Mouse (Mus musculus) forebrain, embryonic 15.5 days (tissue): ENCODE data around the gene Fbxo6. TPM values are rescaled to one million over a fixed set of nuclear protein-coding genes. Genes with fewer than 3 reads are reported as not detected.

Experiments
- ATAC-seq: fragments of 200-750 bp; cut with Nextera tagmentation; replicated peaks from 2 replicates; pipeline ENCODE4 v1.8.0; 2017; ENCODE audit warnings: mild to moderate bottlenecking, moderate TSS enrichment, moderate library complexity
- H3K27ac ChIP-seq: fragments of 300-500 bp; sonication (generic); replicated peaks from 2 replicates; pipeline ENCODE4 v1.5.1; 2015; ENCODE audit warnings: mild to moderate bottlenecking, inconsistent platforms
- H3K27me3 ChIP-seq: fragments of 300-500 bp; sonication (generic); 2 replicates; pipeline ENCODE4 v1.6.1; 2015; ENCODE audit warnings: inconsistent platforms
- H3K36me3 ChIP-seq: fragments of 300-500 bp; sonication (generic); 2 replicates; pipeline ENCODE4 v1.6.1; 2015; ENCODE audit warnings: mild to moderate bottlenecking, inconsistent platforms
- H3K4me1 ChIP-seq: fragments of 300-500 bp; sonication (generic); 2 replicates; pipeline ENCODE4 v1.6.1; 2015; ENCODE audit warnings: inconsistent platforms
- H3K4me2 ChIP-seq: fragments of 300-500 bp; sonication (generic); replicated peaks from 2 replicates; pipeline ENCODE4 v1.6.1; 2015; ENCODE audit warnings: mild to moderate bottlenecking, inconsistent platforms
- H3K4me3 ChIP-seq: fragments of 300-500 bp; sonication (generic); 2 replicates; pipeline ENCODE4 v1.5.1; 2015; ENCODE audit warnings: mild to moderate bottlenecking, inconsistent platforms
- H3K9ac ChIP-seq: fragments of 300-500 bp; sonication (generic); replicated peaks from 2 replicates; pipeline ENCODE4 v1.6.1; 2015; ENCODE audit warnings: mild to moderate bottlenecking, inconsistent platforms
- H3K9me3 ChIP-seq: fragments of 300-500 bp; sonication (generic); 2 replicates; pipeline ENCODE4 v1.6.1; 2016; ENCODE audit warnings: inconsistent platforms
- WGBS: fragments of 180-500 bp; shearing (Covaris S2); methylation state at CpG from one replicate; pipeline ENCODE4 v1.1.7; 2015; ENCODE audit warnings: mixed read lengths; 5-methylcytosine and 5-hydroxymethylcytosine counted together
- polyA plus RNA-seq: library from polyadenylated mRNA; unstranded; fragments of >200 nt; fragmentation: Nextera tagmentation; extraction: Ambion mirVana; gene quantifications from 2 replicates; pipeline ENCODE4 v1.2.1, GENCODE M21; 2015

Fbxo6 gene
- polyA plus RNA-seq, 1 experiment from 2014 or later: 18.0 TPM

DNA sequence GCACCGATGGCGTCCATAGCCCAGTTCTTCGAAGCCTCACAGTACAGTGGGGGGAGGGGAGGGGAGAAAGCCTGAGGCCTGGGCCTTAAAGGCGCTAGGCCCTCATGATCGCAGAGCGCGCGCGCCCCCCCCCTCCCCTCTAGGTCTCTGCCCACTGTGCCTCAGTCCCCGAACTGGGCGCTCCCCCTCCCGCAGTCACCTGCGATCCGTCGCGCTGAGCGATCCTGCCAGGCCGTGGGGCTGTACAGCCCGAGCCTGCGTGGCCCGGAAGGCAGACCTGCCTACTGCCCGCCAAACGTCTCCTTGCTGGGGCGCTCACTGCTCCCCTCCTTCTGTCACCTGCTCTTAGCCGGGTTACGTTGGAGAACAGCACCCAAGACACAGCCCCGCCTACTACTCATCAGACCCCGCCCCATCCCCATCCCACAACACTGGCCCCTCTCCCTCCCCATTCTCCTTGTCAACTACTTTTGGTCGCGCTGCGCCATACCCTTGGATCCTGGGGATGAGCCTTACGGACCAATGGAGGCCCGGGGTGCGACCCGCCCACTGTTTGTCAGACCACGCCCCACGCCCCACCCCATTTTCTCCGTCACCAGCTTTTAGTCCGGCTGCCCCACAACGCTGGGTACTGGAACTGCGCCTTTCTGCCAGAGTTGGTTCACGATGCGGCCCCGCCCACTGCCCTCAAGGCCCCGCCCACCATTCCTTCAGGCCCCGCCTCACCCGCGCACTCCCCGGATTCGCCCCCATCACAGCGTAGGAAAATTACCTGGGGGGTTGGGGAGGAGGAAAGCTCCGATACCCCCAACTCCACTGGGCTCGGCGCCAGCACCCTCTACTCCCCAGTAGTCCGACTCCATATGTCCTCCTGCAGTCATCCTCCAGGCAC is 7.8 kb upstream of the Fbxo6 start:
- Histone ChIP-seq H3K4me3 (peak overlapping the region; percentile 88), H3K9me3 (no peaks in the 10 kb centered on the region), H3K36me3 (peaks cover 18% of the 10 kb centered on the region), H3K4me1 (peaks cover 43% of the 10 kb centered on the region), H3K27ac (peak overlapping the region; percentile 85), H3K27me3 (peaks cover 37% of the 10 kb centered on the region), H3K9ac (peak overlapping the region; percentile 92), H3K4me2 (peak overlapping the region; percentile 95)
- 1% methylated on average over 50 of the region's 55 CpGs for WGBS
- peak; percentile 87 for ATAC-seq

DNA sequence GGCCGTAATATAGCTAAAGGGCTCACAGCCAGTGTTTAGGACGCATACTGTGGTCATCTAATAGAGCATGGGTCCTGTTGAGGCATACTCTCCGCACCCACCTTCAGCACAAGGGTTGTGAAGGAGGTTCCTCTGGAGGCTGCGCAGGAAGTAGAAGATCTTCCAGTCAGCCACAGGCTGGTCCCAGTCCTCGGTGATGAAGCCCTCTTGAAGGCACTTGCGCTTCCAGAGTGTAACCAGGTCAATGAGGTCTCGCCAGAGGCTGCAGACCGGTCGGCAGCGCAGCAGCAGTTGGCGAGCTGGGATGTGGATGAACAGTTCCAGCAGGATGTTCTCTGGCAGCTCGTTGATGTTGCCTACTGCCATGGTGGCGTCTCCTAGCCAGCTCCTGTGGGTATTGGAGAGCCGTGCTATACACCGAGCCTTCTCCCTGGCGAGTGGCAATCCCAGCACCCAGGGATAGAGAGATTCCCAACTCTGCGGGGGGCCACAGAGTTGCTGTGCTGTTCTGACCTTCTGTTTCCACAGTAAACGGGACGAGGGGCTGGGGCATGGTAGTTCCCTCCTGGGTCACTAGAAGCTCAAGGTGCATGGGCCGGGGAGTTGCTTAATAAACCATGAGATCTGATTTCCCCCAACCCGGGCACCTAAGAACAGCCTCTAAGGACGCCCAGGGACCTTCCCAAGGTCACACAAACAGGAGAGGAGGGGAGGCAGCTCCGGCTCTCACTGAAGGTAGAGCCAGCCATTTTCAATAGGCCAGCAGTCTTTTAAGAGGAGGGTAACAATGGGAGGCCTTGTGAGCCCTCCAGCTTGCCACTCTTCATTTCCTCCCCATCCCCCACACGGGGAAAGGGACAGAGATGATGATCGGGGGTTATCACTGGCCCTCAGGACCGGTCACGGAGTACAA is 6.8 kb upstream of the Fbxo6 start:
- 0 out of 2 replicates have a peak, but pooled peaks have one; percentile 2 for ATAC-seq
- Histone ChIP-seq H3K27ac (peak overlapping the region; percentile 85), H3K9me3 (no peaks in the 10 kb centered on the region), H3K4me3 (peak overlapping the region; percentile 88), H3K36me3 (peaks cover 28% of the 10 kb centered on the region), H3K4me2 (peak overlapping the region; percentile 95), H3K4me1 (peaks cover 32% of the 10 kb centered on the region), H3K9ac (peak overlapping the region; percentile 92), H3K27me3 (peaks cover 26% of the 10 kb centered on the region)
- 22% methylated on average over 27 of the region's 27 CpGs for WGBS

DNA sequence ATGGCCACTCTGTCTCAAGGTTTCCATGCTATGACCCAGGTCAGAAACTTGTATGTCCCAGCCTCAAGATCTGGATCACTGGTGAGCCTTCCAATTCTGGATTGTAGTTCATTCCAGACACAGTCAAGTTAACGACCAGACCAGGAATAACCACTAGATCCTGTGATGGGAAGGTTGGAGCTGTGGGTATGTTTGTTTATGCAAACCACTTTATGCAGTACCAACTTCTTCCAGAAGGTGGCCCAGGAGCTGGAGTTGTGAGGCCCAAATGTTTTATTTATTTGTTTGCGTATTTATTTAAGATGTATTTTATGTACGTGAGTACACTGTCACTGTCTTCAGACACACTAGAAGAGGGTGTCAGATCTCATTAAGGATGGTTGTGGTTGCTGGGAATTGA is 3.0 kb upstream of the Fbxo6 start:
- Histone ChIP-seq H3K9me3 (no peaks in the 10 kb centered on the region), H3K27ac (no peak overlapping the region; the same call in 1 of the 2 replicates), H3K4me1 (peaks cover 29% of the 10 kb centered on the region), H3K9ac (no peak overlapping the region), H3K36me3 (peaks cover 37% of the 10 kb centered on the region), H3K4me3 (no peak overlapping the region), H3K27me3 (no peaks in the 10 kb centered on the region), H3K4me2 (no peak overlapping the region)
- WGBS: 49% methylated on average over 3 of the region's 3 CpGs
- no peak for ATAC-seq

DNA sequence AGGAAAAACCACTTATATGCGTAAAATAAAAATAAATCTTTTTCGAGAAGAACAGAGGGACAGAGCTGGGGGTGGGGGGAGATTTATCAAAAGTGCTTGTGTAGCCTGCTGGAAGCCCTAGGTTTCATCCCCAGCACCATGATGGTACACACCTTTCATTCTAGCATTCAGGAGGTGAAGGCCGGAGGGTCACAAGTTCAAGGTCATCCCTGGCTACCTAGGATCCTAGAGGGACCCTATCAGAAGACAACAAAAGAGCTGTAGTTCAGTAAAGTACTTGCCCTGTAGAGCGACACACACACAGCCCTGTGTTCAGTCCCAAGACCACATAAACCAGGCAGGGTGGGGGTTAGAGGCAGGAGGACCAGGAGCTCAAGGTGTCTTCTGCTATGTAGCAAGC is 2.1 kb upstream of the Fbxo6 start:
- Histone ChIP-seq H3K36me3 (peaks cover 37% of the 10 kb centered on the region), H3K4me2 (no peak overlapping the region), H3K27me3 (no peaks in the 10 kb centered on the region), H3K4me3 (no peak overlapping the region), H3K9me3 (no peaks in the 10 kb centered on the region), H3K4me1 (peaks cover 28% of the 10 kb centered on the region), H3K27ac (no peak overlapping the region), H3K9ac (no peak overlapping the region)
- no peak for ATAC-seq
- 94% methylated on average over 4 of the region's 4 CpGs for WGBS

DNA sequence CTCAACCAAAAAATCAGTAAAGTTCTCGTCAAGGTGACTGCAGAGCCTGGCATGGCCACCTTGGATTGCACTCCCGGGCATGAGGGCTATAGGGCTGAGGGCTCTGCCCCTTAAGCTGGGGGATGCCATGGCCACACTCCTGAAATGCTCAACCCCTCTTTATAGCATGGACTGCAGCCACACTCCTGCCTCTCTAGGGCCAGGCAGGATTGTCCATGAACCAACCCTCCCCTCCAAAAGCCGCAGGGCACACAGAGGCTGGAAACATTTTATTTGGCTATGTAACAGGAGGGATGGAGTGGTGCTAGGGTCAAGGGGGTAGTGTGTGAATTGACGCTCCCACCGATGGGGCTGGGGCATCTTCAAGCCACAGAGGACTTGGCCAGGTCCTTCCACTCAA is 607 bp upstream of the Fbxo6 start:
- no peaks in the 10 kb centered on the region for H3K9me3 ChIP-seq
- H3K9ac ChIP-seq: no peak overlapping the region
- ATAC-seq: no peak
- no peak overlapping the region for H3K4me2 ChIP-seq
- no peaks in the 10 kb centered on the region for H3K27me3 ChIP-seq
- peak overlapping the region; percentile 92 for H3K27ac ChIP-seq
- H3K36me3 ChIP-seq: peaks cover 40% of the 10 kb centered on the region
- H3K4me1 ChIP-seq: peaks cover 15% of the 10 kb centered on the region
- no peak overlapping the region for H3K4me3 ChIP-seq
- 81% methylated on average over 5 of the region's 5 CpGs for WGBS

DNA sequence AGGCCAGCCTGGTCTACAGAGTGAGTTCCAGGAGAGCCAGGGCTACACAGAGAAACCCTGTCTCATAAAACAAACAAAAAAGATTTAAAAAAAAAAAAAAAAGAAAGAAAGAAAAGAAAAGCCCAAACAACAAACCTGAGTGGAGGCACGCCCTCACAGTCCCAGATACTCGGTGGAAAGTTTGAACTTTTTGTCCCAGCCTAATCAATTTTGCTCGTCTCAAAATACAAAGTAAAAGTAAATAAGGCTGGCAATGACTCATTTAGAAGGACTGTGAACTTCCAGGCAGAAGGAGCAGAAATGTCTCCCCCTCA is 1.0 kb downstream of the Fbxo6 start:
- peak overlapping the region; percentile 92; the same call in 1 of the 2 replicates for H3K27ac ChIP-seq
- peaks cover 8% of the 10 kb centered on the region for H3K4me1 ChIP-seq
- peak overlapping the region; percentile 98 for H3K4me2 ChIP-seq
- H3K4me3 ChIP-seq: peak overlapping the region; percentile 63
- WGBS: 45% methylated on average over 3 of the region's 3 CpGs
- H3K36me3 ChIP-seq: peaks cover 43% of the 10 kb centered on the region
- no peaks in the 10 kb centered on the region for H3K9me3 ChIP-seq
- 0 out of 2 replicates have a peak overlapping the region, but pooled peaks have one; percentile 74 for H3K9ac ChIP-seq
- ATAC-seq: no peak
- no peaks in the 10 kb centered on the region for H3K27me3 ChIP-seq

DNA sequence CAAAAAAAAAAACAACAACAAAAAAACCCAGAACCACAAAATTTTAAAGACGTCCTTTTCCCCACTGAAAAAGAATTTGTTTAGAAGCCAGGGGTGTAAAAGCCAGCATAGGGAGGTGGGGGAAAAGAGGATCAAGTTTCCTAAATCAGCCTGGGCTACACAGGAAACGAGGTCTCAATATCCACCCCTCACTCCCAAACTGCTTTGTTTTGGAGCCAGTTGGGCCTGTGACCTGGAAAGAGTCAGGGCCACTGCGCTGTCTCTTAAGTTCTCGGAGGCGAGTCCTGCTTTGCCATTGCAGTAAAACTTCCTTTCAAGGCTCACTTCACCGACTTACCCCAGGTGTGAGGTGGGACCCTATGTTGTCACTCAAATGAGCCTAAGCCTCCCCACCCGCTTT is 1.7 kb downstream of the Fbxo6 start:
- no peak for ATAC-seq
- Histone ChIP-seq H3K4me2 (no peak overlapping the region), H3K9me3 (no peaks in the 10 kb centered on the region), H3K27me3 (no peaks in the 10 kb centered on the region), H3K36me3 (peaks cover 42% of the 10 kb centered on the region), H3K4me1 (peaks cover 8% of the 10 kb centered on the region), H3K9ac (no peak overlapping the region), H3K27ac (no peak overlapping the region), H3K4me3 (no peak overlapping the region)
- WGBS: 67% methylated on average over 7 of the region's 7 CpGs

DNA sequence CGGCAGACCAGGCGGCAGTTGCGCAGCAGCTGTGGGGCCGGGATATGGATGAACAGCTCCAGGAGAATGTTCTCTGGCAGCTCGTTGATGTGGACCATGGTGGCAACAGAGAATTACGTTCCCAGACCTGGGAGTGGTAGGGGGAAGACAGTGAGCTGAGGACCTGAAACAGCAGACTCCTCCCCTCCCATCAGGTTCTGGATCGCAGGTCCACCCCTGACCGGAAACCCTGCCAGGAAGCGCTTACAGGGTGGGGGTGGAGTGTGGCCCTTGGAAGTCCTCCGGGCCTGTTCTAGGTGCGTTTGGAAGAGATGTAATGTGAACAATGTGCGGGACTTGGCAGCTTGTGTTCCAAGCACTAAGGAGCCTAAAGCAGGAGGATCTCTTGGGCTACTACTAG is 2.4 kb downstream of the Fbxo6 start:
- no peaks in the 10 kb centered on the region for H3K9me3 ChIP-seq

DNA sequence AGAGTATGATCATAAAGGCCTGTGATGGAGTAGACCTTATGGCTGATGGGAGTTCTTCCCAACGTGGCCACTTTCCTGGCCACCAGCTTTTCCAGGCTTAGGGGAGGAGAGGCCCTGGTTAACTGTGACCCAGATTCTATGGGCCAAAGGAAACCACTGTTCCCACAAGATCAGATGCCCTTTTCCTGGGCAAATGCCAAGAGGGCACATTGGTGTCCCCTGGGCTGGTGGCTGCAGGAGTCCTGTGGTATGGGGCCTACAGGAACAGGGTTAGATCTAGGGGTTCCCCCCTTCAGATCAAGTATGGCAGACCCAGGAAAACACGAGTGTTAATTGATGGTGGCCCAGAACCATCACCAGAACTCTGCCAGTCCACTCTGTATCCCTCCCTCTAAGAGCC is 4.2 kb downstream of the Fbxo6 start:
- ATAC-seq: no peak
- Histone ChIP-seq H3K27ac (no peak overlapping the region), H3K4me2 (no peak overlapping the region), H3K4me3 (no peak overlapping the region), H3K27me3 (no peaks in the 10 kb centered on the region), H3K9ac (no peak overlapping the region), H3K36me3 (peaks cover 31% of the 10 kb centered on the region), H3K9me3 (no peaks in the 10 kb centered on the region), H3K4me1 (peaks cover 8% of the 10 kb centered on the region)
- WGBS: 95% methylated on average over 2 of the region's 2 CpGs

More for the DNA sequence above, 2.4 kb downstream of the Fbxo6 start:
- no peaks in the 10 kb centered on the region for H3K27me3 ChIP-seq
- WGBS: 76% methylated on average over 12 of the region's 12 CpGs
- H3K4me3 ChIP-seq: no peak overlapping the region
- no peak overlapping the region for H3K27ac ChIP-seq
- H3K9ac ChIP-seq: no peak overlapping the region
- H3K4me2 ChIP-seq: no peak overlapping the region
- peaks cover 8% of the 10 kb centered on the region for H3K4me1 ChIP-seq
- ATAC-seq: no peak
- H3K36me3 ChIP-seq: peaks cover 47% of the 10 kb centered on the region

DNA sequence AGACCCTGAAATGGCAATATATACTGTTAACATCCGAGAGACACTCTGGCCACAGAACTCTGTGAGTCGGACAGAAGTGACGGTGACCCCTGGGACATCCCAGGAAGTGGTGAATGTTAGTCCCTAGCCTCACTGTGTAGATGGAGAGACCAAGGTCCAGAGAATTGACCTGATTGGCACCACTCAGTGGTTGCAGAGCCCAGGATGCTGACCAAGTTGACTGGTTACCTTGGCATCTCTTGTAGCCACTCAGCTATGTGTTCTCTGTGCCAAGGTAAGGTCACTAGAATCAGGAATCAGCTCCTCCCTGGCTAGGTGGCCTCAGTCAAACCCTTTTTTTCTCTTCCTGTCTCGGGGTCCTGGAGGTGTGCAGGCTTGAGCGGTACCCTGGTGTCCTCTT is 8.2 kb downstream of the Fbxo6 start:
- no peak overlapping the region for H3K4me2 ChIP-seq
- no peak overlapping the region for H3K27ac ChIP-seq
- H3K4me3 ChIP-seq: no peak overlapping the region
- 89% methylated on average over 5 of the region's 5 CpGs for WGBS
- no peak overlapping the region for H3K9ac ChIP-seq
- H3K9me3 ChIP-seq: no peaks in the 10 kb centered on the region
- no peaks in the 10 kb centered on the region for H3K27me3 ChIP-seq
- ATAC-seq: no peak
- peaks cover 31% of the 10 kb centered on the region for H3K36me3 ChIP-seq
- H3K4me1 ChIP-seq: peaks cover 19% of the 10 kb centered on the region

DNA sequence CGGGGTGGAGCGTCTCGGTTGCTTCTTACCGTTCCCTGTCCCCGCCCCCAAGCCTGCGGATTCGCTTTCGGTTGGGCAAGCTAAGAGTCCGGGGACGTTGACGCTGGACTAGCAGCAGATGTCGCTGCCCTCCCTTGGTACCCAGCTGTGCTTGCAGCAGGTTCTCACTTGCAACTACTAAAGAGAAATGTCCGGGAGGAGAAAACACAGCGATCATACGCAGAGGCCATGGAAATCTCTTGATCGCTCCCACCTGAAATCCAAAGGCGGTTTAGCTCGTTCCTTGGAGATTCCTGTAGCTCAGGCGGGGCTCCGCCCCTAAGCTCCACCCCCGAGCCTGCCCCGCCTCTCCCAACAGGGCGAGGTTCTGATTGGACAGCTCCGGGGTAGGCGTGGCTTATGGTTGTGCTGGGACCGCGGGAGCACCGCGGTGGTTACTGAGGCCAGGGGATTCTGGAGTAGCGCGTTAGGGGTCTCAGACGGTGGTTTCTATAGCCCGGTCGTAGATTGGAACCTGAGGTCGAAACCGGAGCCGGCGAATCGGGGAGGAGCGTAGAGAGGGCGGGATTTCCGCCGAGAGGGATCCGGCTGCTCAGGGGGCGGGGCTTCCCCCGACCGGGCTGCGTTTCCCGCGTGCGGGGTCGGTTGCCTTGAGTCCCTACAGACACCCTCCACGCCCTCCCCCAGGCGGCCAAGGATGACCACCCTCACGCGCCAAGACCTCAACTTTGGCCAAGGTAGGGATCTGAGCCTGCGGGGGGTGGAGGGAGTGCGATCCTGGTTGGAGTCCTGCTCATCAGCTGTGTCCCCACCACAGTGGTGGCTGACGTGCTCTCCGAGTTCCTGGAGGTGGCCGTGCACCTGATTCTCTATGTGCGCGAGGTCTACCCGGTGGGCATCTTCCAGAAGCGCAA is 11.6 kb downstream of the Fbxo6 start:
- peaks cover 4% of the 10 kb centered on the region; the same call in 1 of the 2 replicates for H3K27me3 ChIP-seq

More for the DNA sequence above, 11.6 kb downstream of the Fbxo6 start:
- H3K36me3 ChIP-seq: peaks cover 9% of the 10 kb centered on the region; the same call in 1 of the 2 replicates
- no peaks in the 10 kb centered on the region for H3K9me3 ChIP-seq
- peak overlapping the region; percentile 93 for H3K4me2 ChIP-seq
- H3K27ac ChIP-seq: peak overlapping the region; percentile 93
- peaks cover 22% of the 10 kb centered on the region for H3K4me1 ChIP-seq
- ATAC-seq: peak; percentile 95
- H3K4me3 ChIP-seq: peak overlapping the region; percentile 57
- H3K9ac ChIP-seq: peak overlapping the region; percentile 70
- WGBS: under 1% methylated on average over 64 of the region's 65 CpGs
